Mouse (Mus musculus) embryonic facial prominence, embryonic 11.5 days (tissue): ENCODE measurements around the gene Stard5. TPM values are rescaled to one million over a fixed set of nuclear protein-coding genes. Genes with fewer than 3 reads are reported as not detected.

Experiments
- ATAC-seq: fragments of 200-750 bp; cut with Nextera tagmentation; replicated peaks from 2 replicates; pipeline ENCODE4 v1.8.0; 2017; ENCODE audit warnings: low read depth; ENCODE audit not compliant: insufficient number of reproducible peaks, low FRiP score, low TSS enrichment
- DNase-seq: peaks from one replicate; pipeline ENCODE4 v3.0.0-alpha.2; 2015; ENCODE audit warnings: low spot score
- H3K27ac ChIP-seq: fragments of 300-500 bp; sonication (generic); replicated peaks from 2 replicates; pipeline ENCODE4 v1.5.1; 2014; ENCODE audit warnings: mild to moderate bottlenecking, low read depth, low read length, control low read depth
- H3K27me3 ChIP-seq: fragments of 300-500 bp; sonication (generic); 2 replicates; pipeline ENCODE4 v1.6.1; 2014; ENCODE audit warnings: mild to moderate bottlenecking, low read length, moderate library complexity, mixed read lengths; ENCODE audit not compliant: control insufficient read depth, insufficient read depth
- H3K36me3 ChIP-seq: fragments of 300-500 bp; sonication (generic); replicated peaks from 2 replicates; pipeline ENCODE4 v1.6.1; 2014; ENCODE audit warnings: low read depth, mild to moderate bottlenecking, low read length, moderate library complexity, mixed read lengths; ENCODE audit not compliant: control insufficient read depth, insufficient read depth
- H3K4me1 ChIP-seq: fragments of 300-500 bp; sonication (generic); 2 replicates; pipeline ENCODE4 v1.6.1; 2014; ENCODE audit warnings: low read length, mixed read lengths; ENCODE audit not compliant: control insufficient read depth, insufficient read depth
- H3K4me2 ChIP-seq: fragments of 300-500 bp; sonication (generic); 2 replicates; pipeline ENCODE4 v1.6.1; 2014; ENCODE audit warnings: low read depth, mild to moderate bottlenecking, control low read depth, low read length, moderate library complexity
- H3K4me3 ChIP-seq: fragments of 300-500 bp; sonication (generic); 2 replicates; pipeline ENCODE4 v1.5.1; 2014; ENCODE audit warnings: low read depth, low read length, control low read depth
- H3K9ac ChIP-seq: fragments of 300-500 bp; sonication (generic); replicated peaks from 2 replicates; pipeline ENCODE4 v1.6.1; 2014; ENCODE audit warnings: mild to moderate bottlenecking, control low read depth, low read length
- H3K9me3 ChIP-seq: fragments of 300-500 bp; sonication (generic); replicated peaks from 2 replicates; pipeline ENCODE4 v1.6.1; 2016; ENCODE audit warnings: mild to moderate bottlenecking, low read length, inconsistent platforms, mixed read lengths; ENCODE audit not compliant: control insufficient read depth
- WGBS: fragments of 180-500 bp; shearing (Covaris S2); extraction: QIAGEN DNeasy Blood & Tissue Kit; methylation state at CpG from one replicate; pipeline ENCODE4 v1.1.7; 2014; 5-methylcytosine and 5-hydroxymethylcytosine counted together
- polyA plus RNA-seq: library from polyadenylated mRNA; unstranded; fragments of >200 nt; fragmentation: Nextera tagmentation; extraction: Ambion mirVana; gene quantifications from 2 replicates; pipeline ENCODE4 v1.2.1, GENCODE M21; 2014

Stard5 gene
- polyA plus RNA-seq, 1 experiment from 2014 or later, result 19.5 TPM

- peaks cover 3% of the 10 kb centered on the region for H3K36me3 ChIP-seq
- no peak overlapping the region for H3K4me3 ChIP-seq
- no peak overlapping the region for H3K4me2 ChIP-seq
- no peak for ATAC-seq
- no peak overlapping the region for H3K27ac ChIP-seq
- no peak overlapping the region for H3K9ac ChIP-seq
- no peaks in the 10 kb centered on the region for H3K4me1 ChIP-seq
- no peaks in the 10 kb centered on the region for H3K27me3 ChIP-seq
- DNase-seq, result no peak
- 91% methylated on average over 8 of the region's 8 CpGs for WGBS
- no peaks in the 10 kb centered on the region for H3K9me3 ChIP-seq
These were observed 6.2 kb downstream of the Stard5 start for GRCm38 (mm10) chr7:83637781-83638583.

GRCm38 (mm10) chr7:83639084-83639483 is 7.3 kb downstream of the Stard5 start:
- Histone ChIP-seq H3K36me3 (peaks cover 3% of the 10 kb centered on the region), H3K9ac (no peak overlapping the region), H3K9me3 (no peaks in the 10 kb centered on the region), H3K4me1 (no peaks in the 10 kb centered on the region), H3K4me3 (no peak overlapping the region), H3K27me3 (no peaks in the 10 kb centered on the region), H3K27ac (no peak overlapping the region), H3K4me2 (no peak overlapping the region)
- no peak for ATAC-seq
- 85% methylated on average over 3 of the region's 3 CpGs for WGBS
- no peak for DNase-seq

- Histone ChIP-seq H3K4me2 (no peak overlapping the region), H3K27me3 (no peaks in the 10 kb centered on the region), H3K27ac (no peak overlapping the region), H3K9ac (no peak overlapping the region), H3K9me3 (no peaks in the 10 kb centered on the region), H3K36me3 (peaks cover 3% of the 10 kb centered on the region), H3K4me1 (no peaks in the 10 kb centered on the region), H3K4me3 (no peak overlapping the region)
- 85% methylated on average over 5 of the region's 5 CpGs for WGBS
- DNase-seq (no peak), ATAC-seq (no peak)
These were observed 8.8 kb downstream of the Stard5 start for GRCm38 (mm10) chr7:83640581-83640980.

GRCm38 (mm10) chr7:83641163-83641562 is 9.4 kb downstream of the Stard5 start:
- Histone ChIP-seq H3K27me3 (no peaks in the 10 kb centered on the region), H3K9me3 (no peaks in the 10 kb centered on the region), H3K4me2 (no peak overlapping the region), H3K36me3 (peaks cover 3% of the 10 kb centered on the region), H3K4me1 (no peaks in the 10 kb centered on the region), H3K27ac (no peak overlapping the region), H3K9ac (no peak overlapping the region), H3K4me3 (no peak overlapping the region)
- ATAC-seq (no peak), DNase-seq (no peak)
- 47% methylated on average over 2 of the region's 2 CpGs for WGBS

- Histone ChIP-seq H3K4me3 (no peak overlapping the region), H3K9me3 (no peaks in the 10 kb centered on the region), H3K27me3 (no peaks in the 10 kb centered on the region), H3K27ac (no peak overlapping the region), H3K36me3 (peaks cover 3% of the 10 kb centered on the region), H3K4me2 (no peak overlapping the region), H3K9ac (no peak overlapping the region), H3K4me1 (no peaks in the 10 kb centered on the region)
- 89% methylated on average over 6 of the region's 6 CpGs for WGBS
- no peak for DNase-seq
- ATAC-seq, result no peak
These were observed 11.8 kb downstream of the Stard5 start for GRCm38 (mm10) chr7:83643581-83643980.

- Histone ChIP-seq H3K9ac (no peak overlapping the region), H3K36me3 (peaks cover 3% of the 10 kb centered on the region), H3K4me2 (no peak overlapping the region), H3K4me3 (no peak overlapping the region), H3K4me1 (no peaks in the 10 kb centered on the region), H3K9me3 (no peaks in the 10 kb centered on the region), H3K27me3 (no peaks in the 10 kb centered on the region), H3K27ac (no peak overlapping the region)
- ATAC-seq, result no peak
- 90% methylated on average over 2 of the region's 2 CpGs for WGBS
- DNase-seq, result no peak
These were observed 13.0 kb downstream of the Stard5 start for GRCm38 (mm10) chr7:83644761-83645160.

- WGBS, result 84% methylated on average over 5 of the region's 5 CpGs
- Histone ChIP-seq H3K4me2 (no peak overlapping the region), H3K27ac (no peak overlapping the region), H3K27me3 (no peaks in the 10 kb centered on the region), H3K9ac (no peak overlapping the region), H3K4me3 (no peak overlapping the region), H3K4me1 (no peaks in the 10 kb centered on the region), H3K9me3 (no peaks in the 10 kb centered on the region), H3K36me3 (peaks cover 2% of the 10 kb centered on the region)
- DNase-seq, result no peak
- no peak for ATAC-seq
These were observed 13.7 kb downstream of the Stard5 start for GRCm38 (mm10) chr7:83645476-83645875.

- Histone ChIP-seq H3K4me1 (no peaks in the 10 kb centered on the region), H3K27ac (no peak overlapping the region), H3K9ac (no peak overlapping the region), H3K36me3 (no peaks in the 10 kb centered on the region), H3K4me3 (no peak overlapping the region), H3K9me3 (no peaks in the 10 kb centered on the region), H3K27me3 (no peaks in the 10 kb centered on the region), H3K4me2 (no peak overlapping the region)
- no peak for ATAC-seq
- no peak for DNase-seq
- 79% methylated on average over 7 of the region's 7 CpGs for WGBS
These were observed 17.0 kb downstream of the Stard5 start for GRCm38 (mm10) chr7:83648807-83649206.
